Mouse (Mus musculus): ENCODE measurements around the gene Dmrtb1. TPM values are rescaled to one million over a fixed set of nuclear protein-coding genes. Genes with fewer than 3 reads are reported as not detected.
A peak's percentile ranks its signal among the peaks of the same experiment; 100 is the strongest.

Gene Dmrtb1
- total RNA-seq (2017) = 1.7 to 4.1 TPM in 2 of 3 replicates, not detected in the other

- no peak for ATAC-seq (replicated peaks; ENCODE audit: insufficient number of reproducible peaks, low FRiP score, low TSS enrichment, poor library complexity, severe bottlenecking)
Measured at GRCm38 (mm10) chr4:107684130-107684529, at the start of gene Dmrtb1. Gene Dmrtb1 (minus strand): TSS chr4:107684230.

- ATAC-seq (replicated peaks; ENCODE audit: insufficient number of reproducible peaks, low FRiP score, low TSS enrichment, poor library complexity, severe bottlenecking) = no peak
Measured at GRCm38 (mm10) chr4:107733603-107734002, 49.6 kb upstream of the Dmrtb1 start.

GRCm38 (mm10) chr4:107732624-107733023 lies 48.6 kb upstream of the Dmrtb1 start:
- ATAC-seq (replicated peaks; ENCODE audit: insufficient number of reproducible peaks, low FRiP score, low TSS enrichment, poor library complexity, severe bottlenecking) = no peak

GRCm38 (mm10) chr4:107732182-107732581 lies 48.2 kb upstream of the Dmrtb1 start:
- ATAC-seq (replicated peaks; ENCODE audit: insufficient number of reproducible peaks, low FRiP score, low TSS enrichment, poor library complexity, severe bottlenecking) = no peak

- ATAC-seq (replicated peaks; ENCODE audit: insufficient number of reproducible peaks, low FRiP score, low TSS enrichment, poor library complexity, severe bottlenecking) = no peak
Measured at GRCm38 (mm10) chr4:107731088-107731465, 47.0 kb upstream of the Dmrtb1 start.

GRCm38 (mm10) chr4:107730391-107731087 lies 46.5 kb upstream of the Dmrtb1 start:
- ATAC-seq (replicated peaks; ENCODE audit: insufficient number of reproducible peaks, low FRiP score, low TSS enrichment, poor library complexity, severe bottlenecking) = no peak

GRCm38 (mm10) chr4:107725432-107725831 lies 41.4 kb upstream of the Dmrtb1 start:
- ATAC-seq (replicated peaks; ENCODE audit: insufficient number of reproducible peaks, low FRiP score, low TSS enrichment, poor library complexity, severe bottlenecking) = no peak

- no peak for ATAC-seq (replicated peaks; ENCODE audit: insufficient number of reproducible peaks, low FRiP score, low TSS enrichment, poor library complexity, severe bottlenecking)
Measured at GRCm38 (mm10) chr4:107720043-107720830, 36.2 kb upstream of the Dmrtb1 start.

- no peak for ATAC-seq (replicated peaks; ENCODE audit: insufficient number of reproducible peaks, low FRiP score, low TSS enrichment, poor library complexity, severe bottlenecking)
Measured at GRCm38 (mm10) chr4:107719161-107719560, 35.1 kb upstream of the Dmrtb1 start.

GRCm38 (mm10) chr4:107718720-107719119 lies 34.7 kb upstream of the Dmrtb1 start:
- no peak for ATAC-seq (replicated peaks; ENCODE audit: insufficient number of reproducible peaks, low FRiP score, low TSS enrichment, poor library complexity, severe bottlenecking)

GRCm38 (mm10) chr4:107717718-107718313 lies 33.8 kb upstream of the Dmrtb1 start:
- ATAC-seq (replicated peaks; ENCODE audit: insufficient number of reproducible peaks, low FRiP score, low TSS enrichment, poor library complexity, severe bottlenecking) = no peak

GRCm38 (mm10) chr4:107716754-107717299 lies 32.8 kb upstream of the Dmrtb1 start:
- no peak for ATAC-seq (replicated peaks; ENCODE audit: insufficient number of reproducible peaks, low FRiP score, low TSS enrichment, poor library complexity, severe bottlenecking)

- ATAC-seq (replicated peaks; ENCODE audit: insufficient number of reproducible peaks, low FRiP score, low TSS enrichment, poor library complexity, severe bottlenecking) = no peak
Measured at GRCm38 (mm10) chr4:107706884-107707283, 22.9 kb upstream of the Dmrtb1 start.

- ATAC-seq (replicated peaks; ENCODE audit: insufficient number of reproducible peaks, low FRiP score, low TSS enrichment, poor library complexity, severe bottlenecking) = no peak
Measured at GRCm38 (mm10) chr4:107704185-107704584, 20.2 kb upstream of the Dmrtb1 start.

- no peak for ATAC-seq (replicated peaks; ENCODE audit: insufficient number of reproducible peaks, low FRiP score, low TSS enrichment, poor library complexity, severe bottlenecking)
Measured at GRCm38 (mm10) chr4:107701679-107702078, 17.6 kb upstream of the Dmrtb1 start.

- 0 out of 2 replicates have a peak, but pooled peaks have one; percentile 47 for ATAC-seq (replicated peaks; ENCODE audit: insufficient number of reproducible peaks, low FRiP score, low TSS enrichment, poor library complexity, severe bottlenecking)
Measured at GRCm38 (mm10) chr4:107701116-107701515, 17.1 kb upstream of the Dmrtb1 start.

GRCm38 (mm10) chr4:107699271-107699670 lies 15.2 kb upstream of the Dmrtb1 start:
- ATAC-seq (replicated peaks; ENCODE audit: insufficient number of reproducible peaks, low FRiP score, low TSS enrichment, poor library complexity, severe bottlenecking) = no peak

GRCm38 (mm10) chr4:107693816-107694215 lies 9.8 kb upstream of the Dmrtb1 start:
- ATAC-seq (replicated peaks; ENCODE audit: insufficient number of reproducible peaks, low FRiP score, low TSS enrichment, poor library complexity, severe bottlenecking) = no peak

GRCm38 (mm10) chr4:107688213-107688612 lies 4.2 kb upstream of the Dmrtb1 start:
- no peak for ATAC-seq (replicated peaks; ENCODE audit: insufficient number of reproducible peaks, low FRiP score, low TSS enrichment, poor library complexity, severe bottlenecking)
